ENCODE assay signal across 8 mouse cellular contexts in genomic region chr11:70000396-70000898, GRCm38 (mm10). TPM values are rescaled to one million over a fixed set of nuclear protein-coding genes. Genes with fewer than 3 reads are reported as not detected.
A peak's percentile ranks its signal among the peaks of the same experiment; 100 is the strongest.
DNase-seq lines count a peak whose midpoint lies in the region; ATAC-seq lines count a peak whose summit lies in the region.

Gene Dvl2, plus strand, starts transcription at chr11:70000595.

- peak; percentile 57 to 61 for ATAC-seq in hematopoietic stem cell, adult 5-6 weeks (replicated peaks in 1 of 2; ENCODE audit: insufficient read depth in 1 of 2, low FRiP score in 2 of 2, low TSS enrichment in 1 of 2, low read depth in 1 of 2, poor library complexity in 2 of 2, severe bottlenecking in 2 of 2)

- DNase-seq in MN1 (ENCODE audit: low spot score) = peak; percentile 94
- DNase-seq in cerebellum, adult 8-10 months = peak; percentile 83
- DNase-seq in forelimb bud, embryonic 11.5 days (ENCODE audit: low read depth, low spot score) = peak; percentile 96
- DNase-seq in layer of hippocampus, postnatal 14 days (ENCODE audit: low spot score in 2 of 2) = peak; percentile 89 to 92
- peak; percentile 91 for DNase-seq in lung, postnatal 14 days
- DNase-seq in retina, adult 2 months (ENCODE audit: low read depth, low spot score) = peak; percentile 88
- DNase-seq in thymus, postnatal 36 days = peak; percentile 87 to 90

RNA-seq across cellular contexts. Expression of gene Dvl2, which starts in this region (rescaled TPM):
- 22.6 and 35.9 TPM in 2 replicates for total RNA-seq in hematopoietic stem cell, adult 5-6 weeks (2017)
- total RNA-seq in layer of hippocampus, postnatal 14 days (2021) = 10 to 100 TPM; 29.3 to 29.7 TPM

Comparison
In these comparisons a context has a peak if more than half of its experiments do, and no peak if none do; other contexts are left out.
1. Peak in every context shown above with its lines: DNase-seq and ATAC-seq.